Mouse (Mus musculus) stomach, embryonic 15.5 days (tissue): ENCODE results near the gene Ttll11. TPM values are rescaled to one million over a fixed set of nuclear protein-coding genes. Genes with fewer than 3 reads are reported as not detected.
A peak's percentile ranks its signal among the peaks of the same experiment; 100 is the strongest.

Experiments
- ATAC-seq: fragments of 200-750 bp; cut with Nextera tagmentation; 2 replicates; pipeline ENCODE4 v1.8.0; 2017; ENCODE audit warnings: low read depth, moderate number of reproducible peaks, moderate TSS enrichment; ENCODE audit not compliant: insufficient read depth, low FRiP score
- H3K27ac ChIP-seq: fragments of 300-500 bp; sonication (generic); 2 replicates; pipeline ENCODE4 v1.5.1; 2015; ENCODE audit warnings: mild to moderate bottlenecking, inconsistent platforms
- H3K27me3 ChIP-seq: fragments of 300-500 bp; sonication (generic); replicated peaks from 2 replicates; pipeline ENCODE4 v1.6.1; 2015; ENCODE audit warnings: inconsistent platforms
- H3K36me3 ChIP-seq: fragments of 300-500 bp; sonication (generic); 2 replicates; pipeline ENCODE4 v1.6.1; 2015; ENCODE audit warnings: inconsistent platforms
- H3K4me1 ChIP-seq: fragments of 300-500 bp; sonication (generic); 2 replicates; pipeline ENCODE4 v1.6.1; 2015; ENCODE audit warnings: inconsistent platforms
- H3K4me2 ChIP-seq: fragments of 300-500 bp; sonication (generic); 2 replicates; pipeline ENCODE4 v1.6.1; 2015; ENCODE audit warnings: mild to moderate bottlenecking, inconsistent platforms
- H3K4me3 ChIP-seq: fragments of 300-500 bp; sonication (generic); replicated peaks from 2 replicates; pipeline ENCODE4 v1.5.1; 2015; ENCODE audit warnings: inconsistent platforms
- H3K9ac ChIP-seq: fragments of 300-500 bp; sonication (generic); 2 replicates; pipeline ENCODE4 v1.6.1; 2015; ENCODE audit warnings: inconsistent platforms
- H3K9me3 ChIP-seq: fragments of 300-500 bp; sonication (generic); 2 replicates; pipeline ENCODE4 v1.6.1; 2016; ENCODE audit warnings: inconsistent platforms
- WGBS: fragments of 180-500 bp; shearing (Covaris S2); methylation state at CpG from one replicate; pipeline ENCODE4 v1.1.7; 2015; 5-methylcytosine and 5-hydroxymethylcytosine counted together
- polyA plus RNA-seq: library from polyadenylated mRNA; unstranded; fragments of >200 nt; fragmentation: Nextera tagmentation; extraction: Ambion mirVana; gene quantifications from 2 replicates; pipeline ENCODE4 v1.2.1, GENCODE M21; 2015

Ttll11 gene
- polyA plus RNA-seq, 1 experiment from 2014 or later, result 0.65 TPM

DNA sequence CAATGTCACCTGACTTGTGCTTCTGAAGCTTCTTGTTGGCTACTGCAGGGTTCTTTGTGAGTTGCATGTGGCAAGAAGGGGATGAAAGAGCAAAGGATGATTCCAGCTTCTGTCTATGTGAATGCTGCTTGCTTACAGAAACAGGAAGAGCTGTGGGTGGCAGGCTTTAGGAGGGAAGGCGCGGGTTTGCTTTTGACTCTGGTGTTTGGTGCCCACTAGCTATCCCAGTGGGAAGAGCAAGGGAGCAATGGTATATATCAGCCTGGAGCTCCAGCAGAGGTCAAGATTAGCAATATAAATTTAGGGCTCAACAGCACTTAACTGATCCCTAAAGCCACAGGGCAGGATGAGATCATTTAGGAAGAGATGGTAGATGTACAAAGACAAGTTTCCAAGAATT lies 82.6 kb downstream of the Ttll11 start:
- Histone ChIP-seq H3K27me3 (no peaks in the 10 kb centered on the region), H3K36me3 (no peaks in the 10 kb centered on the region), H3K4me1 (no peaks in the 10 kb centered on the region), H3K27ac (no peak overlapping the region), H3K9ac (no peak overlapping the region), H3K4me2 (no peak overlapping the region), H3K9me3 (no peaks in the 10 kb centered on the region), H3K4me3 (no peak overlapping the region)
- no peak for ATAC-seq
- 66% methylated on average over 2 of the region's 2 CpGs for WGBS

DNA sequence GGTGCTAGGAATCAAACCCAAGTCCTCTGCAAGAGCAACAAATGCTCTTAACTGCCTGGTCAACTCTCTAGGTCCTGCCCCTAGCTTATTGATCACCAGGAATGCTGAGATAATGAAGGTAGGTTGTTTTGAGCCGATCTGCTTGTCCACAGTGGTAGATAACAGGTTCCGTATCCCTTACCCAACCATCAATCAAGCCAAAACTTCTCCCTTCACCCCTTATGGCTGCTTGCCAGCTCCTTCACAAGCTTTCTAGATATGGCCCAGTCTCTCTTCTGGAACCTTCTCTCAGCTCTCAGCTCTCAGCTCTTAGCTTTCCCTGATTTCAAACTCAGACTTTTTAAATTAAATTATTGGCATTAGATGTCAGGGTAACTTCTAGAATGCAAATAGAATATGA lies 85.2 kb downstream of the Ttll11 start:
- H3K4me2 ChIP-seq, result no peak overlapping the region
- H3K9ac ChIP-seq, result no peak overlapping the region
- H3K27me3 ChIP-seq, result no peaks in the 10 kb centered on the region
- no peak overlapping the region for H3K4me3 ChIP-seq
- no peak overlapping the region for H3K27ac ChIP-seq
- 56% methylated on average over 2 of the region's 2 CpGs for WGBS
- ATAC-seq, result no peak
- no peaks in the 10 kb centered on the region for H3K36me3 ChIP-seq
- no peaks in the 10 kb centered on the region for H3K4me1 ChIP-seq
- no peaks in the 10 kb centered on the region for H3K9me3 ChIP-seq

DNA sequence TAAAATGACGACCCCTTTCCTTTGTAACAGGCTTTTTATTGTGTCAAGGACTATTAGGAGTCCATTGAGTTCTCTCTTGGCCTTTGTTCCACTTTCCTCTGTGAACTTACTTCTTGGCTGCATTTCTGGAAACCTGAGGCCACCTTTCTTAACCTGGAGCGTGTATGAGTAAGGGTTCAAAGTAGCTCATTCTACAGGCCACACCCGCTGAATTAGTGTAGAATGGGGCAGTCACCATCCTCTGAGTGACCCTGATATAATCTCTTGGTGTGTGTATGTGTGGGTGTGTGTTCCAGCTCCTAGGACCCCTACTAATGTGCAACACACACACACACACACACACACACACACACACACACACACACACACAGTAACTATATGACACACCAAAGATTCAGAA lies 89.1 kb downstream of the Ttll11 start:
- Histone ChIP-seq H3K27me3 (no peaks in the 10 kb centered on the region), H3K4me3 (no peak overlapping the region), H3K4me2 (no peak overlapping the region), H3K27ac (no peak overlapping the region), H3K9ac (no peak overlapping the region), H3K9me3 (no peaks in the 10 kb centered on the region), H3K36me3 (no peaks in the 10 kb centered on the region), H3K4me1 (no peaks in the 10 kb centered on the region)
- no peak for ATAC-seq
- 84% methylated on average over 3 of the region's 3 CpGs for WGBS

DNA sequence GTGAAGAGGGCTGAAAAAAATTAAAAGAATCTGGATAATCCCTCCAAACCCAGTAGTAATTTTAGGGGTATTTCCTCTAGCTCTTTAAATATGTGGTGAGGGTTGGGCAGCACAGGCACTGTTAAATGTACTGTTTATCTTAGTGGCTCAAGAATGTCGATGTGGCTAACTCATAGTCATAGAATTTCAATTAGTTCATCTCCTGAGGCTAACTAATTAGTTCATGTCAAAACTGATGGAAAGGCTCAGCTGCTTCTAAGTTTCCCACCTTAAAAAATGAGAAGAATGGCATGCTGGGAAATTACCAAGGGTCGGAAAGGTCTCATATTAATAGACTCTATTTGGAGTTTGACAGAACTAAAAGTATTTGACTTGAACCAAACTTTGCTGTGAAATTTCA lies 89.9 kb downstream of the Ttll11 start:
- H3K9me3 ChIP-seq, result no peaks in the 10 kb centered on the region
- no peaks in the 10 kb centered on the region for H3K4me1 ChIP-seq
- H3K9ac ChIP-seq, result no peak overlapping the region
- no peak for ATAC-seq
- no peak overlapping the region for H3K4me3 ChIP-seq
- no peak overlapping the region for H3K27ac ChIP-seq
- H3K4me2 ChIP-seq, result no peak overlapping the region
- no peaks in the 10 kb centered on the region for H3K36me3 ChIP-seq
- 55% methylated on average over 2 of the region's 2 CpGs for WGBS
- H3K27me3 ChIP-seq, result no peaks in the 10 kb centered on the region

DNA sequence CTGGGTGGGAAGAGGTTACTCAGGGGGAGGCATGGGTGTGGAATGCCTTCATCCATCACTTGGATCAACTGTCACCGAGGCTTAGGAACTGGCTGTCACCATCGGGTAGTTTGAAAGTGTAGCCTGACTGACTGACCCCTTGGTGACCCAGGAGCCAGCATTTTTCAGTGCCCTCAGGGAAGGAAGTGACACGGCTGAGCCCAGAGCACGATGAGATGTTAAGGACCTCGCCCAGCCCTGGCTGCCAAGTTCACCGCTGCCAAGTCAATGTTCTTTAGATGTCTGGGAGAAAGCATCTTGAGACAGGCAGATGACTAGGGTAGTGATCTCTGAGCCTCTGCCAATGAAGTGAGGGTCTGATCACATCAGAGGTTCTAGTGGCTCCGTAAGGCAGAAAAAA lies 95.4 kb downstream of the Ttll11 start:
- 29% methylated on average over 7 of the region's 7 CpGs for WGBS

DNA sequence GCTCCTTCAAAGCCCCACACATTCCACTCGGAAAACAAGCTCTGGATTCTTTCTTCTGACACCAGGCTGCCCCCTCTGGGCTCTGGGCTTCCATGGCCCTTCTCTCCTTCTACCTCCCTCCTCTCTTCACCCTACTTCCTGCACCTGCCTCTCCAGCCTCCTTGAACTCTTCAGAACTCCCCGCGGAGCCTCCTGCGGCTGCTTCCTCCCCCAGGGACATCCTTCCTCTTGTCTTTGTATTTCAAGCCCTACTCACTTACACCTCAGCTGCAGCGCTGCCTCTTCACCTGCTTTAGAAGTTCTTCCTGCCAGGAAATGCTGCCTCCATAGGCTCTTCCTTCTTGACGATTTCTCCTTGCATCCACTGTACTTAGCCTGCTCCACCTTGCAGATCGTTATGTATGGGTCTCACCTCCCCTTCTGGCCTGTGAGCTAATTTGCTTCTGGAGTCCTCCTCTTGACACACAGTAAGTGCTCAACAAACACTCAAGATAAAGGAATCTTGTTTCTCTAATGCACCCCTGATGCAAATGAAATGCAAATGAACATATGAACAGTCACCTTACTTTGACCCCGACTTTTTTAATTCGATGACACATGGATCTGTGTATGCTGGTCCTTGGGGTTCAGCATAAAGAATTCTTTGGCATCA lies 97.3 kb downstream of the Ttll11 start:
- no peak overlapping the region for H3K4me3 ChIP-seq
- ATAC-seq, result no peak
- no peak overlapping the region for H3K4me2 ChIP-seq
- 40% methylated on average over 9 of the region's 9 CpGs for WGBS
- no peaks in the 10 kb centered on the region for H3K9me3 ChIP-seq
- H3K9ac ChIP-seq, result no peak overlapping the region
- no peak overlapping the region for H3K27ac ChIP-seq
- 0 out of 2 replicates have a peak, but pooled peaks cover 15% of the 10 kb centered on the region for H3K4me1 ChIP-seq
- H3K27me3 ChIP-seq, result 0 out of 2 replicates have a peak, but pooled peaks cover 3% of the 10 kb centered on the region
- H3K36me3 ChIP-seq, result no peaks in the 10 kb centered on the region

More for the DNA sequence above, 95.4 kb downstream of the Ttll11 start:
- 0 out of 2 replicates have a peak, but pooled peaks cover 3% of the 10 kb centered on the region for H3K27me3 ChIP-seq
- ATAC-seq, result no peak
- no peaks in the 10 kb centered on the region for H3K36me3 ChIP-seq
- no peak overlapping the region for H3K9ac ChIP-seq
- no peak overlapping the region for H3K4me2 ChIP-seq
- no peak overlapping the region for H3K4me3 ChIP-seq
- 0 out of 2 replicates have a peak, but pooled peaks cover 15% of the 10 kb centered on the region for H3K4me1 ChIP-seq
- H3K27ac ChIP-seq, result no peak overlapping the region
- no peaks in the 10 kb centered on the region for H3K9me3 ChIP-seq

DNA sequence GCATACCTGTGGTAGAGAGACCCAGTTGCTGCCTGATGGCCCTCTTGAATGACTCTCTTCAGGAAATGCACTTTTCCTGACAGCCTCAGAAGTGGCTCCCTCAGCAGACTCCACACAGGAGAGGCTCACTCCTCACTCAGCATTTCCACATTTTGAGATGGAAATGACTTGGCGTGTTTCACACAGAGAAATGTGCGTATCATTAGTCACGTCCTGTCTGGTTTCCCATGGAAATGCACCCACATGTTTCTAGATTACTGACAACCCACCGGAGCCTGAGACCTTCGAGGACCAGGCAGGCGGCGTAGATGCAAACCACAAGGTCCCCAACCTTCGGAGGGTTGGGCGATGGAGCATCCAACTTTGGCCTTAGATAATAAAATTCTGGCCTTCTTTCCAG lies 97.8 kb downstream of the Ttll11 start:
- H3K27ac ChIP-seq, result peak overlapping the region; percentile 72
- H3K9me3 ChIP-seq, result no peaks in the 10 kb centered on the region
- 85% methylated on average over 9 of the region's 9 CpGs for WGBS
- H3K36me3 ChIP-seq, result no peaks in the 10 kb centered on the region
- 0 out of 2 replicates have a peak, but pooled peaks cover 3% of the 10 kb centered on the region for H3K27me3 ChIP-seq
- ATAC-seq, result no peak
- 0 out of 2 replicates have a peak, but pooled peaks cover 15% of the 10 kb centered on the region for H3K4me1 ChIP-seq
- H3K4me3 ChIP-seq, result no peak overlapping the region
- no peak overlapping the region for H3K4me2 ChIP-seq
- H3K9ac ChIP-seq, result no peak overlapping the region

DNA sequence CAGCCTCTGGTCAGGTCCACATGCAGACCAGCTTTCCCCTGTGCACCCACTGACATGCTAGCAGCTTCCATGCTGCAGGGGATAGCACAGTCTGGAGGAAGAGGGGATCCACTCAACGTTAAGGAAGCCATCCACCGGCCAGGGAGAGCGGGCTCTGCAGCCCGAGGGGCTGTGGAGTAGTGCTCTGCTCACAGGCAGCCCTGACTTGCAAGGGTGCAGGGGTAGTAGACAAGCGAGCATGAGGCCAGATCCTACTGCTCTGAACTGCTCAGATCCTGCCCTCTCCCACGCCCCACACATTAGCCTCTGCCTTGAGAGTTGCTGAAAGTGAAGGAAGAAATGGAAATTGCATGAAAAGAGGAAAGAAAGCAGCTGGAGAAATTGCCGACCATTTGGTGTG lies 99.4 kb downstream of the Ttll11 start:
- no peak overlapping the region for H3K4me3 ChIP-seq
- H3K36me3 ChIP-seq, result no peaks in the 10 kb centered on the region
- H3K9me3 ChIP-seq, result no peaks in the 10 kb centered on the region
- 0 out of 2 replicates have a peak, but pooled peaks have one; percentile 10 for ATAC-seq
- 54% methylated on average over 7 of the region's 7 CpGs for WGBS
- H3K9ac ChIP-seq, result no peak overlapping the region
- H3K4me1 ChIP-seq, result 0 out of 2 replicates have a peak, but pooled peaks cover 15% of the 10 kb centered on the region
- peak overlapping the region; percentile 78 for H3K27ac ChIP-seq
- H3K4me2 ChIP-seq, result no peak overlapping the region
- 0 out of 2 replicates have a peak, but pooled peaks cover 3% of the 10 kb centered on the region for H3K27me3 ChIP-seq

DNA sequence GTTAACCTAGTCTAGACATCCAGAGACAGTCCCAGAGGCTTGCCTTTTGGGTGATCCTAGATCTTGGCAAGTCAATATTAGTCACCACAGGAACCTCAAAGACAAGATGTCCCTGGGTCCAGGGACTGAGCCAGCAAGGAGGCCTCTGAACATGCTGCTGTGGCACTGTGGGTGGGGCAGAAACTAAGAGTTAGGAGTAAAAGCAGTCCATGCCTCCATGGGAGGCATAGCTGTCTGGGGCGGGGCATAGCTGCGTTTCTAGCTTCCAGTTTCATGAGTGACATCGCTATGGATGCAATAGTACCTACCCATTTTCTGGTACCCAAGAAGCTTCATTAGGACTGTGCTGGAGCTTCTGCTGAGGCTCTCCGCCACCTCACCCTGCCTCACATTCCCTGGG lies 99.8 kb downstream of the Ttll11 start:
- Histone ChIP-seq H3K27ac (peak overlapping the region; percentile 78), H3K36me3 (no peaks in the 10 kb centered on the region), H3K9me3 (no peaks in the 10 kb centered on the region), H3K4me3 (no peak overlapping the region), H3K4me1 (0 out of 2 replicates have a peak, but pooled peaks cover 15% of the 10 kb centered on the region), H3K4me2 (no peak overlapping the region), H3K27me3 (0 out of 2 replicates have a peak, but pooled peaks cover 3% of the 10 kb centered on the region), H3K9ac (no peak overlapping the region)
- 73% methylated on average over 4 of the region's 4 CpGs for WGBS
- no peak for ATAC-seq

DNA sequence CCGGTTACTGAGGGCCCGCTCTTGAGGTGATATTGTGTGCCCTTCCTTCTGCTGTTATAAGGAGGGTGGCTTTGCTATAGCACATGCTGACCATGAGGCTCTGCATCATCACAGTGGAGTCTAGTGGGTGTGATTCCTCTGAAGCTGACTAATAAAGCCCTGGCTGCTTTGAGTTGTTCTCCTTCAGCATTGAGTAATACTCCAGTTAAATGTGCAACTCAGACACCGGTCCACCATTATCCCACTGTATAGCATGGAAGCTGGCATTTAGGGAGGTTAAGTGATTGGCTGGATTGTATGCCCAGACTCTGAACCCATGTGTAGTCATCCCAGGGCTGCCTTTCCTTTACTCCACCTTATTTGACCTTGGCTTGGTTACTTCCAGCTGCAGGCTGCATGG lies 101.2 kb downstream of the Ttll11 start:
- no peak for ATAC-seq
- Histone ChIP-seq H3K36me3 (no peaks in the 10 kb centered on the region), H3K27ac (no peak overlapping the region), H3K4me2 (no peak overlapping the region), H3K9me3 (no peaks in the 10 kb centered on the region), H3K4me1 (0 out of 2 replicates have a peak, but pooled peaks cover 15% of the 10 kb centered on the region), H3K4me3 (no peak overlapping the region), H3K9ac (no peak overlapping the region), H3K27me3 (0 out of 2 replicates have a peak, but pooled peaks cover 3% of the 10 kb centered on the region)
- 91% methylated on average over 3 of the region's 3 CpGs for WGBS

DNA sequence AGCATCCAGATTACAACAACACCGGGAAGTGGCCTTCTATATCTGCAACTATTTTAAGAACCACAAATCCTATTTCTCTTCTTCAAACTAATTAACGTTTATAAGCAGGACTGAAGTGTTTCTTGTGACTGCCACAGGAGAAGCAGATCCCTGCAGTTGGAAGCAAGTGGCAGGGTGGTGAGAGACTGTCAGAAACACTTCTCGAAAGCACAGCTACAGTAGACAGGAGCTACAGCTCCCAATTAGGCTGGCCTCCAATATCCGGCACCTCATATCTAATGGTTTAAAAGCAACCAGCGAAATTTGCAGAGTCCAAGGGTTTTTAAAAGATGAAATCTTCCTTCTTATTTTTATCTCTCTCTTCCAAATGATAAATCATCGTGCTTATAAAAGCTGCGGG lies 104.1 kb downstream of the Ttll11 start:
- H3K27me3 ChIP-seq, result no peaks in the 10 kb centered on the region
- no peak for ATAC-seq
- WGBS, result 80% methylated on average over 7 of the region's 7 CpGs
- no peak overlapping the region for H3K9ac ChIP-seq
- H3K27ac ChIP-seq, result no peak overlapping the region
- H3K4me3 ChIP-seq, result no peak overlapping the region
- no peak overlapping the region for H3K4me2 ChIP-seq
- no peaks in the 10 kb centered on the region for H3K36me3 ChIP-seq
- 0 out of 2 replicates have a peak, but pooled peaks cover 9% of the 10 kb centered on the region for H3K4me1 ChIP-seq
- no peaks in the 10 kb centered on the region for H3K9me3 ChIP-seq

DNA sequence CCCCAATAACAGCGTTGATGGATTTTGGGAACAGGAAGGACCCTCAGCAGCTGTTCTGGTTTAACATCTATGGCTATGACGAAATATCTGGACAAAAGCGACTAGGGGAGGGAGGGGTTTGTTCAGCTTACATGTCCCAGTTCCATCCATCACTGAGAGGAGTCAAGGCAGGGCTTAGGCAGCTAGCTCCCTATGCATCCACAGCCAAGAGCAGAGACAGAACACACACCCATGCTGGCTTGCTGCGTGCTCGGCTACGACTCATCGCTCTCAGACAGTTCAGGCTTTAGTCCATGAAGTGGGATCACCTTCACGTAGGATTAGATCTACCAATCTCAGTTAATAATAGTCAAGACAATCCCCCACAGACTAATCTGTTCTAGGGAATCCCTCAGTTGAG lies 105.3 kb downstream of the Ttll11 start:
- Histone ChIP-seq H3K36me3 (no peaks in the 10 kb centered on the region), H3K9me3 (no peaks in the 10 kb centered on the region), H3K9ac (no peak overlapping the region), H3K4me2 (no peak overlapping the region), H3K27ac (no peak overlapping the region), H3K4me1 (no peaks in the 10 kb centered on the region), H3K4me3 (no peak overlapping the region), H3K27me3 (no peaks in the 10 kb centered on the region)
- peak; percentile 67 for ATAC-seq
- 66% methylated on average over 8 of the region's 8 CpGs for WGBS
